Mouse (Mus musculus) lung, embryonic 16.5 days (tissue): ENCODE measurements around the gene Cib1. TPM values are rescaled to one million over a fixed set of nuclear protein-coding genes. Genes with fewer than 3 reads are reported as not detected.

Experiments used
- ATAC-seq: fragments of 200-750 bp; cut with Nextera tagmentation; 2 replicates; pipeline ENCODE4 v1.8.0; 2017; ENCODE audit warnings: low read depth, mild to moderate bottlenecking, moderate library complexity
- H3K27ac ChIP-seq: fragments of 300-500 bp; sonication (generic); 2 replicates; pipeline ENCODE4 v1.5.1; 2014; ENCODE audit warnings: mild to moderate bottlenecking, control low read depth, low read length
- H3K27me3 ChIP-seq: fragments of 300-500 bp; sonication (generic); 2 replicates; pipeline ENCODE4 v1.6.1; 2014; ENCODE audit warnings: low read depth, low read length, mixed read lengths; ENCODE audit not compliant: control insufficient read depth, insufficient read depth
- H3K36me3 ChIP-seq: fragments of 300-500 bp; sonication (generic); 2 replicates; pipeline ENCODE4 v1.6.1; 2014; ENCODE audit warnings: low read length; ENCODE audit not compliant: control insufficient read depth, insufficient read depth
- H3K4me1 ChIP-seq: fragments of 300-500 bp; sonication (generic); replicated peaks from 2 replicates; pipeline ENCODE4 v1.6.1; 2014; ENCODE audit warnings: low read length, mixed read lengths; ENCODE audit not compliant: control insufficient read depth, insufficient read depth
- H3K4me2 ChIP-seq: fragments of 300-500 bp; sonication (generic); 2 replicates; pipeline ENCODE4 v1.6.1; 2014; ENCODE audit warnings: low read depth, low read length, control low read depth
- H3K4me3 ChIP-seq: fragments of 300-500 bp; sonication (generic); 2 replicates; pipeline ENCODE4 v1.5.1; 2014; ENCODE audit warnings: mild to moderate bottlenecking, low read length, control low read depth
- H3K9ac ChIP-seq: fragments of 300-500 bp; sonication (generic); 2 replicates; pipeline ENCODE4 v1.6.1; 2014; ENCODE audit warnings: low read length, control low read depth
- H3K9me3 ChIP-seq: fragments of 300-500 bp; sonication (generic); 2 replicates; pipeline ENCODE4 v1.6.1; 2016; ENCODE audit warnings: low read length; ENCODE audit not compliant: control insufficient read depth
- WGBS: fragments of 180-500 bp; shearing (Covaris S2); extraction: QIAGEN DNeasy Blood & Tissue Kit; methylation state at CpG from one replicate; pipeline ENCODE4 v1.1.7; 2014; 5-methylcytosine and 5-hydroxymethylcytosine counted together
- polyA plus RNA-seq: library from polyadenylated mRNA; unstranded; fragments of >200 nt; fragmentation: Nextera tagmentation; extraction: Ambion mirVana; gene quantifications from 2 replicates; pipeline ENCODE4 v1.2.1, GENCODE M21; 2015

Gene Cib1
- polyA plus RNA-seq, 1 experiment from 2014 or later = 88.4 TPM

GRCm38 (mm10) chr7:80184551-80184950 lies 48.1 kb downstream of the Cib1 start:
- WGBS = 31% methylated on average over 4 of the region's 4 CpGs
- H3K27me3 ChIP-seq = no peaks in the 10 kb centered on the region
- H3K4me2 ChIP-seq = no peak overlapping the region
- H3K9ac ChIP-seq = no peak overlapping the region
- no peak for ATAC-seq
- H3K9me3 ChIP-seq = no peaks in the 10 kb centered on the region
- no peak overlapping the region for H3K27ac ChIP-seq
- H3K4me3 ChIP-seq = no peak overlapping the region
- H3K4me1 ChIP-seq = peaks cover 19% of the 10 kb centered on the region
- H3K36me3 ChIP-seq = no peaks in the 10 kb centered on the region

- H3K4me2 ChIP-seq = no peak overlapping the region
- H3K9ac ChIP-seq = no peak overlapping the region
- no peak for ATAC-seq
- no peaks in the 10 kb centered on the region for H3K27me3 ChIP-seq
- WGBS = 53% methylated on average over 5 of the region's 5 CpGs
- H3K36me3 ChIP-seq = no peaks in the 10 kb centered on the region
- H3K9me3 ChIP-seq = no peaks in the 10 kb centered on the region
- peaks cover 14% of the 10 kb centered on the region for H3K4me1 ChIP-seq
- H3K4me3 ChIP-seq = no peak overlapping the region
- H3K27ac ChIP-seq = no peak overlapping the region
Observed at GRCm38 (mm10) chr7:80183969-80184368, 48.6 kb downstream of the Cib1 start.

DNA sequence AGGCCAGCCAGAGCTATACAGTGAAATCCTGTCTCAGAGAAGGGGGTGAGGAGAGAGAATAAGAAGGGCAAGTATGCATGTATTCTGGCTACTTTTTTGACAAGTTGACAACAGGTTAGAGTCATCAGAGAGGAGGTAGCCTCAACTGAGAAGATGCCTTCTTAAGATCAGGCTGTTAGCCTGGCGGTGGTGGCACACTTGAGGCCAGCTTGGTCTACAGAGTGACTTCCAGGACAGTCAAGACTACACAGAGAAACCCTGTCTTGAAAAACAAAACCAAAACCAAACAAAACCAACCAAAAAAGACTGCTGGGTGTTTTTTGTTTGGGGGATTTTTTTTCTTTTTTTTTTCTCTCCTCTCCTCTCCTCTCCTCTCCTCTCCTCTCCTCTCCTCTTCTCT lies 49.1 kb downstream of the Cib1 start:
- H3K4me1 ChIP-seq = peaks cover 13% of the 10 kb centered on the region
- 93% methylated on average over 1 of the region's 1 CpGs for WGBS

GRCm38 (mm10) chr7:80182139-80182538 lies 50.5 kb downstream of the Cib1 start:
- Histone ChIP-seq H3K27me3 (no peaks in the 10 kb centered on the region), H3K36me3 (no peaks in the 10 kb centered on the region), H3K9me3 (no peaks in the 10 kb centered on the region), H3K4me1 (peaks cover 9% of the 10 kb centered on the region), H3K9ac (no peak overlapping the region), H3K4me2 (no peak overlapping the region), H3K4me3 (no peak overlapping the region), H3K27ac (no peak overlapping the region)
- no peak for ATAC-seq

More for the DNA sequence above, 49.1 kb downstream of the Cib1 start:
- no peaks in the 10 kb centered on the region for H3K9me3 ChIP-seq
- no peak overlapping the region for H3K4me2 ChIP-seq
- H3K27me3 ChIP-seq = no peaks in the 10 kb centered on the region
- no peak overlapping the region for H3K9ac ChIP-seq
- no peaks in the 10 kb centered on the region for H3K36me3 ChIP-seq
- ATAC-seq = no peak
- H3K4me3 ChIP-seq = no peak overlapping the region
- no peak overlapping the region for H3K27ac ChIP-seq

GRCm38 (mm10) chr7:80181078-80181477 lies 51.5 kb downstream of the Cib1 start:
- Histone ChIP-seq H3K4me1 (peaks cover 2% of the 10 kb centered on the region), H3K27me3 (no peaks in the 10 kb centered on the region), H3K9ac (no peak overlapping the region), H3K4me2 (no peak overlapping the region), H3K36me3 (no peaks in the 10 kb centered on the region), H3K27ac (no peak overlapping the region), H3K9me3 (no peaks in the 10 kb centered on the region), H3K4me3 (no peak overlapping the region)
- 25% methylated on average over 2 of the region's 2 CpGs for WGBS
- no peak for ATAC-seq

DNA sequence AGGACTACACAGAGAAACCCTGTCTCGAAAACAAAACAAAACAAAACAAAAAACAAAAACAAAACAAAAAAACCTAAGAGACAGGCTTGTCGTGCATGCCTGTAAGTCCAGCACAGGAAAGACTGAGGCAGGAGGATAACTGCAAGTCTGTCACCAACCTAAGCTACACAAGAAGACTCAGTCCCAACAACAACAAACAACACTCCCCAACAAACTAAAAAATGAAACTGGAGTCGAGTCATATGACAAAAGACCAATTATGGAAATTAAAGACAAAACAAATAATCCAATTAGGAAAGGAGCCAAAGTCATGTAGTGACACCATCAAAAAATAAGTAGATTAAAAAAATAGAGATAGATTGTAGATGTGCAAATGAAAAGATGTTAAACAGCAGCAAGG lies 52.4 kb downstream of the Cib1 start:
- Histone ChIP-seq H3K27ac (no peak overlapping the region), H3K4me3 (no peak overlapping the region), H3K9ac (no peak overlapping the region), H3K4me1 (no peaks in the 10 kb centered on the region), H3K9me3 (no peaks in the 10 kb centered on the region), H3K4me2 (no peak overlapping the region), H3K27me3 (no peaks in the 10 kb centered on the region), H3K36me3 (no peaks in the 10 kb centered on the region)
- no peak for ATAC-seq
- WGBS = 73% methylated on average over 3 of the region's 3 CpGs

- no peaks in the 10 kb centered on the region for H3K27me3 ChIP-seq
- H3K27ac ChIP-seq = no peak overlapping the region
- H3K36me3 ChIP-seq = no peaks in the 10 kb centered on the region
- ATAC-seq = no peak
- no peak overlapping the region for H3K4me2 ChIP-seq
- 80% methylated on average over 6 of the region's 6 CpGs for WGBS
- no peak overlapping the region for H3K4me3 ChIP-seq
- no peak overlapping the region for H3K9ac ChIP-seq
- H3K9me3 ChIP-seq = no peaks in the 10 kb centered on the region
- H3K4me1 ChIP-seq = no peaks in the 10 kb centered on the region
Observed at GRCm38 (mm10) chr7:80179790-80180189, 52.8 kb downstream of the Cib1 start.

DNA sequence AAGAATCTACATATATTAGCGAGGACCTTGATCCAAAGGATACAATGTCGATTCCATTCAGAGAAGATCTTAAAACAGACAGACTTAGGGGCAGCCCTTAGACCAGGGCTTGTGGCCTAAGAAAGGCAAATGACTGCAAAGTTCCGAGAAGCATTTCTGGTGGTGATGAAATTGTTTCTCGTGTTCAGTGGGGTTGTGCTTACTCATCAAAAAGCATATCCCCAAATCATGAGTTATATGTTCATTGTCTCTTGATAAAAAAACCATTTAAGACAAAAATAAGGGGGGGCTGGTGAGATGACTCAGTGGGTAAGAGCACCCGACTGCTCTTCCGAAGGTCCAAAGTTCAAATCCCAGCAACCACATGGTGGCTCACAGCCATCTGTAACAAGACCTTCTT lies 53.3 kb downstream of the Cib1 start:
- H3K36me3 ChIP-seq = no peaks in the 10 kb centered on the region
- no peak overlapping the region for H3K4me3 ChIP-seq
- H3K9ac ChIP-seq = no peak overlapping the region
- no peak for ATAC-seq
- no peaks in the 10 kb centered on the region for H3K4me1 ChIP-seq
- no peaks in the 10 kb centered on the region for H3K27me3 ChIP-seq
- H3K4me2 ChIP-seq = no peak overlapping the region
- H3K27ac ChIP-seq = no peak overlapping the region
- WGBS = 87% methylated on average over 6 of the region's 6 CpGs
- no peaks in the 10 kb centered on the region for H3K9me3 ChIP-seq

DNA sequence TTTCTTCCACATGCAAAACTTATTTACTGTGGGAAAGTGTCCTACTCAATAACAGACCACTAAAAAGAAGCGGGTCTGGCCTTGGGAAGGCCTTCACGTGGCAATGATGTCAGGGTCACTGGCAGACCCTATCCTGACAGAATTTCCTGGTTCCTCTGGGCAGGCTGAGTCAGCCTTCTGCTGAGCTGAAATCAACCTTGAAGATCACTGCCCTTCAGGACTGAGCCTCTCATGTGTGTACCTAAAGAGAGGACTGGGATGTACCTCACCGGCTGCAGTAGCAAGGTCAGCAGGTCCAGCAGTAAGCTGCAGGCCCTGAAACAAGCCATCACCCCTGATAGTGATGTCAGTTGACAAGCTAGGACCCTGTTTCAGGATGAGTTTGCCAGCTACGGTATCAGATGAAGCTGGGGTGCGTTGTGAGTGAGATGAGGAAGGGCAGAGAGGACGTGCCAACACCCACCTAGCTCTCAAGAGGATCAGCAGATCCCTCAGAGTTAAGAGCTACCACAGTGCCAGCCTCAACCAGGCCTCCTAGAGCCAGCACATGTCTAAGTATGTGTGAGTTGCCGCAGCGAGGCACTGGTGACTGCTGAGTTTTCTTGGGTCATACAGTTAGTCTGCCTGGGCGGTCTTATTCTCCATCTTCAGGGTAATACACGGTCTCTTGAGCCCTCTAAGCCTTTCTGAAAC lies 54.4 kb downstream of the Cib1 start:
- Histone ChIP-seq H3K9me3 (no peaks in the 10 kb centered on the region), H3K27me3 (no peaks in the 10 kb centered on the region), H3K36me3 (no peaks in the 10 kb centered on the region), H3K4me3 (no peak overlapping the region), H3K4me2 (no peak overlapping the region), H3K27ac (no peak overlapping the region), H3K4me1 (no peaks in the 10 kb centered on the region), H3K9ac (no peak overlapping the region)
- no peak for ATAC-seq
- WGBS = 87% methylated on average over 10 of the region's 10 CpGs

DNA sequence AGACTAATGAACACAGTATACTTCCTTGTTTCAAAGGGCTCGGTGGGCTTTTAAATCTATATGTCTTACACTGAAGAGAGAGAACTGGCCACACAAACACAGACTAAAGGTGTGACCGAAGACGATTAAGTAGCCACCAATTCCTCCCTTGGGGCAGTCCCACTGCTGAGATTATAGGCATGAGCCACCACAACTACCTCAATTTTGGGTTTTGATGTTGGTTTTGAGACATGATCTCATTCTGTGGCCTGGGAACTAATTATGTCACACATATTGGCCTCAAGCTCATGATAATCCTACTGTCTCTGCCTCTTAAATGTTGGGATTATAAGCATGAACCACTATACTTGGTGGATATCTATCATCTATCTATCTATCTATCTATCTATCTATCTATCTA lies 55.2 kb downstream of the Cib1 start:
- Histone ChIP-seq H3K36me3 (no peaks in the 10 kb centered on the region), H3K9me3 (no peaks in the 10 kb centered on the region), H3K4me2 (no peak overlapping the region), H3K27me3 (no peaks in the 10 kb centered on the region), H3K9ac (no peak overlapping the region), H3K4me3 (no peak overlapping the region), H3K4me1 (peaks cover 1% of the 10 kb centered on the region; the same call in 1 of the 2 replicates), H3K27ac (no peak overlapping the region)
- 89% methylated on average over 3 of the region's 3 CpGs for WGBS
- ATAC-seq = no peak
